Mouse (Mus musculus): Measurements from ENCODE around the gene Rtl8c.
"Not testable (repeated sequence)": the region's sequence is repeated elsewhere in the genome, so short reads cannot be mapped to it uniquely, and the experiment has no call there.

GRCm38 (mm10) chrX:53608879-53609278, 1.0 kb downstream of the Rtl8c start, which contains the start of gene Gm14597:
- TF ChIP-seq CTCF, EP300 (IDR thresholded peaks at IDR 0.05; ENCODE audit: low read depth): not testable (repeated sequence)

Measured in heart, postnatal 0 days (tissue).